Mouse (Mus musculus): ENCODE measurements around the gene Pde3b. TPM values are rescaled to one million over a fixed set of nuclear protein-coding genes. Genes with fewer than 3 reads are reported as not detected.
A peak's percentile ranks its signal among the peaks of the same experiment; 100 is the strongest.

The Pde3b gene
- polyA plus RNA-seq, 1 experiment = 4.1 TPM

- TF ChIP-seq POLR2A (IDR thresholded peaks at IDR 0.05; ENCODE audit: low read depth, low read length) (no peak), CTCF (IDR thresholded peaks at IDR 0.05; ENCODE audit: extremely low read depth, insufficient read depth, insufficient read length, insufficient replicate concordance) (no peak)
- Histone ChIP-seq H3K27me3 (ENCODE audit: control insufficient read depth, insufficient read depth, low read length) (no peaks in the 10 kb centered on the region), H3K27ac (ENCODE audit: insufficient read depth, low read length) (no peak overlapping the region), H3K4me3 (ENCODE audit: extremely low read depth, insufficient read depth, insufficient read length) (no peak overlapping the region), H3K4me1 (ENCODE audit: control insufficient read depth, insufficient read depth, insufficient read length) (peaks cover 8% of the 10 kb centered on the region; the same call in 1 of the 2 replicates), H3K36me3 (ENCODE audit: control insufficient read depth, insufficient read depth, low read length) (no peaks in the 10 kb centered on the region)
- no peak for DNase-seq (ENCODE audit: low read depth in 1 of 2, low spot score in 2 of 2)
- 63% methylated on average over 2 of the region's 2 CpGs for whole genome bisulfite sequencing
These were observed 62.8 kb downstream of the Pde3b start for GRCm38 (mm10) chr7:114477884-114478283.

- Histone ChIP-seq H3K27ac (ENCODE audit: insufficient read depth, low read length) (peak overlapping the region; percentile 42; the same call in 1 of the 2 replicates), H3K4me1 (ENCODE audit: control insufficient read depth, insufficient read depth, insufficient read length) (peaks cover 8% of the 10 kb centered on the region; the same call in 1 of the 2 replicates)
- TF ChIP-seq CTCF (IDR thresholded peaks at IDR 0.05; ENCODE audit: extremely low read depth, insufficient read depth, insufficient read length, insufficient replicate concordance) (no peak), POLR2A (IDR thresholded peaks at IDR 0.05; ENCODE audit: low read depth, low read length) (no peak)
These were observed 63.8 kb downstream of the Pde3b start for GRCm38 (mm10) chr7:114478901-114479300.

GRCm38 (mm10) chr7:114479779-114480178 is 64.7 kb downstream of the Pde3b start:
- DNase-seq (ENCODE audit: low read depth in 1 of 2, low spot score in 2 of 2) = peak; percentile 19 to 90
- Histone ChIP-seq H3K4me1 (ENCODE audit: control insufficient read depth, insufficient read depth, insufficient read length) (peaks cover 8% of the 10 kb centered on the region; the same call in 1 of the 2 replicates), H3K4me3 (ENCODE audit: extremely low read depth, insufficient read depth, insufficient read length) (no peak overlapping the region), H3K27me3 (ENCODE audit: control insufficient read depth, insufficient read depth, low read length) (no peaks in the 10 kb centered on the region), H3K27ac (ENCODE audit: insufficient read depth, low read length) (peak overlapping the region; percentile 46; the same call in 1 of the 2 replicates), H3K36me3 (ENCODE audit: control insufficient read depth, insufficient read depth, low read length) (no peaks in the 10 kb centered on the region)
- WGBS = 5% methylated on average over 4 of the region's 4 CpGs
- TF ChIP-seq POLR2A (IDR thresholded peaks at IDR 0.05; ENCODE audit: low read depth, low read length) = peak; percentile 29
- no peak for TF ChIP-seq CTCF (IDR thresholded peaks at IDR 0.05; ENCODE audit: extremely low read depth, insufficient read depth, insufficient read length, insufficient replicate concordance)

More at GRCm38 (mm10) chr7:114478901-114479300, 63.8 kb downstream of the Pde3b start:
- H3K4me3 ChIP-seq (ENCODE audit: extremely low read depth, insufficient read depth, insufficient read length) = no peak overlapping the region
- H3K27me3 ChIP-seq (ENCODE audit: control insufficient read depth, insufficient read depth, low read length) = no peaks in the 10 kb centered on the region
- 71% methylated on average over 5 of the region's 5 CpGs for WGBS
- no peaks in the 10 kb centered on the region for H3K36me3 ChIP-seq (ENCODE audit: control insufficient read depth, insufficient read depth, low read length)
- no peak for DNase-seq (ENCODE audit: low read depth in 1 of 2, low spot score in 2 of 2)

- no peaks in the 10 kb centered on the region for H3K27me3 ChIP-seq (ENCODE audit: control insufficient read depth, insufficient read depth, low read length)
- H3K27ac ChIP-seq (ENCODE audit: insufficient read depth, low read length) = peak overlapping the region; percentile 41; the same call in 1 of the 2 replicates
- peaks cover 8% of the 10 kb centered on the region; the same call in 1 of the 2 replicates for H3K4me1 ChIP-seq (ENCODE audit: control insufficient read depth, insufficient read depth, insufficient read length)
- TF ChIP-seq CTCF (IDR thresholded peaks at IDR 0.05; ENCODE audit: extremely low read depth, insufficient read depth, insufficient read length, insufficient replicate concordance) (no peak), POLR2A (IDR thresholded peaks at IDR 0.05; ENCODE audit: low read depth, low read length) (no peak)
- H3K36me3 ChIP-seq (ENCODE audit: control insufficient read depth, insufficient read depth, low read length) = no peaks in the 10 kb centered on the region
- no peak for DNase-seq (ENCODE audit: low read depth in 1 of 2, low spot score in 2 of 2)
- WGBS = 25% methylated on average over 6 of the region's 6 CpGs
- no peak overlapping the region for H3K4me3 ChIP-seq (ENCODE audit: extremely low read depth, insufficient read depth, insufficient read length)
These were observed 65.3 kb downstream of the Pde3b start for GRCm38 (mm10) chr7:114480196-114480989.

GRCm38 (mm10) chr7:114481008-114481407 is 65.9 kb downstream of the Pde3b start:
- 62% methylated on average over 1 of the region's 1 CpGs for WGBS
- Histone ChIP-seq H3K4me3 (ENCODE audit: extremely low read depth, insufficient read depth, insufficient read length) (no peak overlapping the region), H3K36me3 (ENCODE audit: control insufficient read depth, insufficient read depth, low read length) (no peaks in the 10 kb centered on the region), H3K27ac (ENCODE audit: insufficient read depth, low read length) (no peak overlapping the region), H3K4me1 (ENCODE audit: control insufficient read depth, insufficient read depth, insufficient read length) (peaks cover 8% of the 10 kb centered on the region; the same call in 1 of the 2 replicates), H3K27me3 (ENCODE audit: control insufficient read depth, insufficient read depth, low read length) (no peaks in the 10 kb centered on the region)
- no peak for TF ChIP-seq CTCF (IDR thresholded peaks at IDR 0.05; ENCODE audit: extremely low read depth, insufficient read depth, insufficient read length, insufficient replicate concordance)
- TF ChIP-seq POLR2A (IDR thresholded peaks at IDR 0.05; ENCODE audit: low read depth, low read length) = no peak
- DNase-seq (ENCODE audit: low read depth in 1 of 2, low spot score in 2 of 2) = no peak

GRCm38 (mm10) chr7:114481429-114481931 is 66.4 kb downstream of the Pde3b start:
- Histone ChIP-seq H3K4me1 (ENCODE audit: control insufficient read depth, insufficient read depth, insufficient read length) (peaks cover 8% of the 10 kb centered on the region; the same call in 1 of the 2 replicates), H3K4me3 (ENCODE audit: extremely low read depth, insufficient read depth, insufficient read length) (no peak overlapping the region), H3K36me3 (ENCODE audit: control insufficient read depth, insufficient read depth, low read length) (no peaks in the 10 kb centered on the region), H3K27ac (ENCODE audit: insufficient read depth, low read length) (no peak overlapping the region), H3K27me3 (ENCODE audit: control insufficient read depth, insufficient read depth, low read length) (no peaks in the 10 kb centered on the region)
- no peak for DNase-seq (ENCODE audit: low read depth in 1 of 2, low spot score in 2 of 2)
- TF ChIP-seq CTCF (IDR thresholded peaks at IDR 0.05; ENCODE audit: extremely low read depth, insufficient read depth, insufficient read length, insufficient replicate concordance) = no peak
- TF ChIP-seq POLR2A (IDR thresholded peaks at IDR 0.05; ENCODE audit: low read depth, low read length) = no peak
- WGBS = 76% methylated on average over 2 of the region's 2 CpGs
